Mouse (Mus musculus) brain, embryonic 14.5 days (tissue): Measurements from ENCODE around the gene Fmod.

Experiments
- CTCF ChIP-seq: fragments of 200-500 bp; IDR thresholded peaks from 2 replicates; pipeline ENCODE4 v1.5.1; 2012; ENCODE audit warnings: inconsistent platforms, mild to moderate bottlenecking, moderate library complexity, borderline replicate concordance; ENCODE audit not compliant: insufficient read depth, insufficient read length; ENCODE audit errors: extremely low read depth
- POLR2A ChIP-seq: fragments of 200-500 bp; IDR thresholded peaks from 2 replicates; pipeline ENCODE4 v1.6.1; 2012; ENCODE audit warnings: mild to moderate bottlenecking, inconsistent platforms, borderline replicate concordance; ENCODE audit not compliant: poor library complexity, insufficient read depth, insufficient read length, severe bottlenecking; ENCODE audit errors: extremely low read depth

DNA sequence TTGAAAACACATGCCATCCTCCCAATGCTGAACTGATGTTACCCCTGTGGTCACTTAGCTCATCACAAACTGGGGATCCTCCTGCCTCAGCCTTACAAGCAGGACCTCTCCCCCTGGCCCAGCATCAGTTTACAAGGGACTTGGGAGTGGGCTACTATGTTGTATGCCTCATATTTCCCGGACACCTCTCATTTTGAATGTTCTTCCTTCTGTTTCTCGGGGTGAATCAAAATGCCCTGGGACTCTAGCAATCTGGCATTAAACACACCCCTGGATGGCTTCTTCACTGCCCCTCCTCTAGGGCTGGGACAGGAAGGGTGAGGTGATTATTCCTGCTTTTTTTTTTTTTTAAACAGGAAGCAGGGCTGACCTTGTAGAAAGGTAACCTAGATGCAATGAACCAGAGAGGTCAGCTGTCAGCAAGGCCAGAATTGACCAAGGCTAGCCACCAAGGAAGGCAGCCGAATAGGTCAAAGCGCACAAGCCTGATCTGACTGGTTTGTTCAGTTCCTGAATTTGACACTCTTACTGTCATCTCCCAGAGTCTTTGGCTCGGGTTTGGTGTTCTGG, 43.9 kb downstream of the Fmod start:
- TF ChIP-seq POLR2A = no peak
- TF ChIP-seq CTCF = no peak
